ENCODE assay signal across 8 mouse cellular contexts in genomic region chr13:34076561-34077491, GRCm38 (mm10). TPM values are rescaled to one million over a fixed set of nuclear protein-coding genes. Genes with fewer than 3 reads are reported as not detected.
DNase-seq lines count a peak whose midpoint lies in the region; ATAC-seq and TF ChIP-seq lines count a peak whose summit lies in the region.

No protein-coding gene starts in this region.

- peak; percentile 47 for ATAC-seq in intestine, embryonic 16.5 days

- H3K9ac ChIP-seq in intestine, embryonic 16.5 days (ENCODE audit: low read depth, low read length): peak overlapping the region; percentile 78
- peak overlapping the region; percentile 43 for H3K9ac ChIP-seq in liver, adult 2 months (ENCODE audit: low read depth, low read length)

- peak overlapping the region; percentile 35 for H3ac ChIP-seq in myocyte (ENCODE audit: control insufficient read depth, insufficient read length)

- H3K27ac ChIP-seq in intestine, embryonic 16.5 days (ENCODE audit: low read length): peak overlapping the region; percentile 52
- peak overlapping the region; percentile 66 for H3K27ac ChIP-seq in liver, adult 2 months (replicated peaks; ENCODE audit: insufficient read depth, low read depth, low read length)

- H3K27me3 ChIP-seq in intestine, embryonic 16.5 days (replicated peaks; ENCODE audit: control insufficient read depth, insufficient read depth, low read length): no peaks in the 10 kb centered on the region
- H3K27me3 ChIP-seq in liver, adult 2 months (ENCODE audit: control insufficient read depth, insufficient read depth, low read length): no peaks in the 10 kb centered on the region
- H3K27me3 ChIP-seq in myocyte (ENCODE audit: control insufficient read depth, insufficient read depth, insufficient read length): no peaks in the 10 kb centered on the region

- WGBS in intestine, embryonic 16.5 days: 30% methylated on average over 20 of the region's 20 CpGs
- WGBS in liver, adult 2 months: 16% methylated on average over 20 of the region's 20 CpGs

- DNase-seq in right cerebral cortex, adult 18-20 months: peak; percentile 61
- DNase-seq in right cerebral cortex, postnatal 25 days: no peak
- peak; percentile 59 for DNase-seq in cerebellum, adult 9-11 months
- peak; percentile 46 to 69 for DNase-seq in frontal cortex, adult 2 months (ENCODE audit: extremely low spot score in 1 of 2, low spot score in 1 of 2)
- peak; percentile 90 for DNase-seq in liver, adult 2 months (ENCODE audit: extremely low read depth, low read depth, low spot score)
- no peak for DNase-seq in T-cell, adult 2 months (ENCODE audit: low spot score)

- no peaks in the 10 kb centered on the region for H3K9me3 ChIP-seq in intestine, embryonic 16.5 days (ENCODE audit: control insufficient read depth, low read length)

- H3K36me3 ChIP-seq in intestine, embryonic 16.5 days (ENCODE audit: control insufficient read depth, insufficient read depth, low read length): no peaks in the 10 kb centered on the region
- H3K36me3 ChIP-seq in liver, adult 2 months (ENCODE audit: control insufficient read depth, insufficient read depth, low read length): peaks cover 4% of the 10 kb centered on the region; the same call in 1 of the 2 replicates
- H3K36me3 ChIP-seq in myocyte (ENCODE audit: control insufficient read depth, insufficient read depth): peaks cover 12% of the 10 kb centered on the region

- 0 out of 2 replicates have a peak, but pooled peaks have one; percentile 9 for TF ChIP-seq CTCF in liver, adult 2 months (IDR thresholded peaks at IDR 0.05; ENCODE audit: low read depth, low read length)

- peaks cover 4% of the 10 kb centered on the region; the same call in 1 of the 2 replicates for H3K4me1 ChIP-seq in intestine, embryonic 16.5 days (ENCODE audit: control insufficient read depth, insufficient read depth, low read length)
- peaks cover 13% of the 10 kb centered on the region for H3K4me1 ChIP-seq in liver, adult 2 months (ENCODE audit: control insufficient read depth, insufficient read depth, low read length)

- no peaks in the 10 kb centered on the region; the same call in 1 of the 2 replicates for H3K79me2 ChIP-seq in liver, adult 2 months (ENCODE audit: control insufficient read depth, insufficient read depth, low read length)
- H3K79me2 ChIP-seq in myocyte (ENCODE audit: control insufficient read depth, insufficient read depth): peaks cover 21% of the 10 kb centered on the region

- peak overlapping the region; percentile 85 for H3K4me2 ChIP-seq in intestine, embryonic 16.5 days (ENCODE audit: low read depth, low read length)
- H3K4me2 ChIP-seq in myocyte (ENCODE audit: low read depth): peak overlapping the region; percentile 97

- no peak for TF ChIP-seq POLR2A in liver, adult 2 months (IDR thresholded peaks at IDR 0.05; ENCODE audit: extremely low read depth, insufficient read depth, low read length)
- TF ChIP-seq POLR2A in myocyte (IDR thresholded peaks at IDR 0.05; ENCODE audit: insufficient read length, low read depth): no peak

- H3K4me3 ChIP-seq in intestine, embryonic 16.5 days (ENCODE audit: low read length): peak overlapping the region; percentile 75
- H3K4me3 ChIP-seq in liver, adult 2 months (ENCODE audit: insufficient read depth, low read depth, low read length): peak overlapping the region; percentile 45
- peak overlapping the region; percentile 94 for H3K4me3 ChIP-seq in myocyte

TF ChIP-seq in myocyte, 11 proteins besides CTCF, POLR2A, EP300 and RAD21:
- TF ChIP-seq MYOD1 (IDR thresholded peaks at IDR 0.05; ENCODE audit: control insufficient read depth in 1 of 3, insufficient read length in 2 of 3, low read depth in 2 of 3) (peak in 2 of 3 experiments; percentile 64 to 70), REST (IDR thresholded peaks at IDR 0.05; ENCODE audit: insufficient read depth, insufficient read length) (no peak), MYOG (IDR thresholded peaks at IDR 0.05; ENCODE audit: control insufficient read depth in 1 of 3, insufficient read depth in 1 of 3, insufficient read length in 2 of 3, low read depth in 2 of 3) (peak in 2 of 3 experiments; percentile 57 to 63), POLR2AphosphoS2 (IDR thresholded peaks at IDR 0.05; ENCODE audit: insufficient read length, low read depth) (peak; percentile 51)

RNA-seq across cellular contexts. Expression of gene Tubb2a, which starts 1.0 kb away (rescaled TPM):
- 1,752 and 1,773 TPM in 2 replicates for polyA plus RNA-seq in frontal cortex, adult 2 months (2012; rRNA removed)
- 149 and 162 TPM in 2 replicates for polyA plus RNA-seq in intestine, embryonic 16.5 days (2015; fragmentation: Nextera tagmentation; extraction: Ambion mirVana)
- 27.5 and 56.4 TPM in 2 replicates for total RNA-seq in liver, adult 2 months (2014; rRNA removed)
- polyA plus RNA-seq in liver, adult 2 months (2012; rRNA removed): 569 and 614 TPM in 2 replicates
- polyA plus RNA-seq in myocyte (2012; fragmentation: generic; extraction: Trizol): 550 TPM

RNA-seq across cellular contexts. Expression of gene Bphl, which starts 39.4 kb away (rescaled TPM):
- polyA plus RNA-seq in frontal cortex, adult 2 months (2012; rRNA removed): 47.1 and 56.5 TPM in 2 replicates
- 74.7 and 86.3 TPM in 2 replicates for polyA plus RNA-seq in intestine, embryonic 16.5 days (2015; fragmentation: Nextera tagmentation; extraction: Ambion mirVana)
- 266 and 287 TPM in 2 replicates for total RNA-seq in liver, adult 2 months (2014; rRNA removed)
- 241 and 259 TPM in 2 replicates for polyA plus RNA-seq in liver, adult 2 months (2012; rRNA removed)
- polyA plus RNA-seq in myocyte (2012; fragmentation: generic; extraction: Trizol): 27.7 TPM

RNA-seq across cellular contexts. Expression of gene Tubb2b, which starts 53.4 kb away (rescaled TPM):
- polyA plus RNA-seq in frontal cortex, adult 2 months (2012; rRNA removed): 387 and 426 TPM in 2 replicates
- 30.4 and 36.0 TPM in 2 replicates for polyA plus RNA-seq in intestine, embryonic 16.5 days (2015; fragmentation: Nextera tagmentation; extraction: Ambion mirVana)
- 0.20 TPM in 1 of 2 replicates, not detected in the other for total RNA-seq in liver, adult 2 months (2014; rRNA removed)
- 0.11 and 0.33 TPM in 2 replicates for polyA plus RNA-seq in liver, adult 2 months (2012; rRNA removed)
- polyA plus RNA-seq in myocyte (2012; fragmentation: generic; extraction: Trizol): 438 TPM

Comparison
In these comparisons a context has a peak if more than half of its experiments do, and no peak if none do; other contexts are left out.
1. DNase-seq: peak in right cerebral cortex, adult 18-20 months (single experiment), cerebellum, adult 9-11 months (single experiment), frontal cortex, adult 2 months (2 of 2) and liver, adult 2 months (single experiment); none in right cerebral cortex, postnatal 25 days (single experiment) and T-cell, adult 2 months (single experiment).
2. RNA of gene Tubb2b, which starts 53.4 kb away (polyA plus RNA-seq): 438 TPM in myocyte (single experiment), 387 to 426 TPM in frontal cortex, adult 2 months and 30.4 to 36.0 TPM in intestine, embryonic 16.5 days; 0.11 to 0.33 TPM in liver, adult 2 months; every median in the first group is over 10 times any median in the second.
3. Peak in every context shown above with its lines, with median percentiles within 50 percentile points of each other: H3K4me3 ChIP-seq.